Mouse (Mus musculus): ENCODE measurements around the gene Gli3.

DNA sequence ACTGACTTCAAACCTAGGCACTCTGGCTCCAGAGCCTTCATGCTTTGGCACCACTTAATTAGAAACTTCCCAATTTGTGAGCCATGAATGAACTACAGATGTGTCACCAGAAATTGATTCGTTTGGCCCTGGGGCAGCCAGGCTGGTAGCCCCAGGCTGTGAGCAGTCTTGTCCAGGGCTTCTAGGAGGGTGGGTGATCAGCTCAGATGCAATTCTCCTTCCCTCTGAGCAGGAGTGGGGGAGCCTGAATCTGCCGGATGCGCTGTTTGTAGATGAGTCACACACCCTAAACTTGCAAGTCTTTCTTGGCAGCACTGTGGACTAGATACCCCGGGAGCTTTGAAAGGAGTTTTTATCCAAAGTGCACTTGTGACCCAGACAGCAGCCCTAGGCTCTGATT lies 18.7 kb upstream of the Gli3 start:
- TF ChIP-seq CTCF (IDR thresholded peaks at IDR 0.05; ENCODE audit: extremely low read depth, insufficient read depth, insufficient read length, insufficient replicate concordance) = no peak
- TF ChIP-seq POLR2A (IDR thresholded peaks at IDR 0.05; ENCODE audit: low read depth, low read length) = no peak

Data from spleen, adult 2 months (tissue).